Mouse (Mus musculus) liver (tissue): ENCODE measurements around the gene Ddx23.
A peak's percentile ranks its signal among the peaks of the same experiment; 100 is the strongest.

Source experiments
- DNase-seq: peaks from one replicate; pipeline ENCODE4 v3.0.0-alpha.2; 2020; ENCODE audit warnings: mixed read lengths

The Ddx23 gene

GRCm38 (mm10) chr15:98631493-98631892 is 31.2 kb downstream of the Ddx23 start:
- peak; percentile 77 for DNase-seq

DNA sequence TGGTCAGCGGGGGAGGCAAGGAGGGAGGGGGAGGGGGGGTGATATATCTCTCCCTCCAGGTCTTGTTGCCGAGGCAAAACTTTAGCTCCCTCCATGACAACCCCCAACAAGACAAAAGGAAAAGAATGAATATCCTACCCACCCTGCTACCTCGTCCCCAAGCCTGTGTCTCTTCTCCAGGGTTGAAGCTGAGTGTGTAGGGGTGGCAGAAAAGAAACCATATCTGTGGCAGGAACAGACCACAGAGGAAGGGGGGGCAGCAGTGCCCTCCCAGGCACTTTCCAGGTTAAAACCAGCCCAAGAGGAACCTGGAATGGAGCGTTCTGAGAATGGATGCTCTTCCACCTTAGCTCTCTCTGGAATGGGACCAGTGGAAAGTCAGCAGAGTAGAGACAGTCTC is 32.2 kb downstream of the Ddx23 start, which contains the start of gene Cacnb3:
TSS of gene Cacnb3 (plus strand) at position 301 of the 400 bp plus-strand sequence.
- DNase-seq, result no peak

- no peak for DNase-seq
Observed at GRCm38 (mm10) chr15:98629464-98629863, 33.2 kb downstream of the Ddx23 start.

GRCm38 (mm10) chr15:98628589-98629254 is 34.0 kb downstream of the Ddx23 start:
- no peak for DNase-seq

DNA sequence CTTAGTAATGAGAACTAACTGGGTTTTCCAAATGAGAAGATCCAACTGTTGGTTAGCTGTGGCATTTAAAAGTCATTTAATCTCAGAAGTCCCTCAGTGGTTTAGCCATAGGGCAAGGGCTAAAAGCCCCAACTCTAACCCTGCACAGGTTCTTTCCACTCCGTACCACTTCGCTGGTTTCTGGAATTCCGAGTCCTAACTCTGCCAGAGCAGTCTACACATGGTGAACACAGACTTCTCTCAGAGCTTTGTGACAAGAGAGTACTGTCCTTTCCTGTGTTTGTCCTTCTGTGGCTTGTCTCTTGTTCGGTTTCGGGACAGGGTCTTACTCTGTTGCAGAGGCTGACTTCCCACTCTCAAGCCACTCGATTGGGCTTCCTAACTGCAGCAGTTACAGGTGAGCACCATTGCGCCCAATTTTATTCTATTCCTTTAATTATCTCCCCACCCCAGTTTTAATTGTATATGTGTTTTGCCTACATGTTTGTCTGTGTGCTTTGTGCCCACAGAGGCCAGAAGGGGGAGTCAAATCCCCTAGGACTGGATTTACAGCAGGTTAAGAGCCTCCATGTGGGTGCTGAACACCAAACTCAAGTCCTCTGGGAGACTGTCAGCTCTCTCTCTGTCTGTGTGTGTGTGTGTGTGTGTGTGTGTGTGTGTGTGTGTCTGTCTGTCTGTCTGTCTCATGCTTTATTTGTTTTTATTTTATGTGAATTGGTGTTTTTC is 36.0 kb downstream of the Ddx23 start:
- DNase-seq, result no peak

DNA sequence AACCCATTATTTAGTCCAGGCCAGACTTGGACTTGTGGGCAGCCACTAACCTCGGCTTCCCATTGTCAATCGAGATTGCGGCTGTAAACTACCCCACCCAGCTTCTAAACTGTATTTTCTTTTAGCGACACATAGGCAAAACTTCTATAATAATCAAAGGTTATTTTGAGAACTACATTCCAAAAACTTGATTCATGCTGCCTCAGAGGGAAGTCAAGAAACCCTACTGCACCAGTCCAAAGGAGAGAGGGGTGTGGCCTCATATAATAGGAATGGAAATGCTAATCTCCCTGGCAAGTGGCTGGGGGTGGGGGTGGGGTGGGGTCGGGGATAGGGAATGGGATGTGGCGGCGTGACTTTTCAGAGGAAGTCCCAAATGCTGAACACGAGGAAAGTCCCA is 36.6 kb downstream of the Ddx23 start:
- DNase-seq, result no peak

GRCm38 (mm10) chr15:98623361-98623821 is 39.3 kb downstream of the Ddx23 start:
- no peak for DNase-seq

DNA sequence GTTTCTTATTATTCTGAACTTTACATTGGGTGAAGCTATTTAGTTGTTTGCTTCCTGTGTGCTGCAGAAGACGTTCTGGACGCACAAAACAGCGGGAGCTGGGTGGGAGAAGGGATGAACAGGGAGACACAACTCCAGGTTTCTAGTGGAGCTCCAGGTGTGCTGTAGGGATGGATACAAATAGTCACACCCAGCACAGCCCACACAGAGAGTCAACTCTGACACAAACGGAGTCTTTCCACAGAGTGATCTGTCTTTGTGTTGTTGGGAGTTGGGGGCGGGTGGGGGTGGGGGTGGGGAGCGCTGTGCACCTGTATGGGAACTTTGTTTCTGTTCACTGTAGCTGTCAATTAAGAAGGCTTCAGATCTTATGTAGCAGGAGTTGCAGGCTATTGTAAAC is 40.0 kb downstream of the Ddx23 start:
- DNase-seq, result no peak

- DNase-seq, result no peak
Observed at GRCm38 (mm10) chr15:98622199-98622598, 40.5 kb downstream of the Ddx23 start.

GRCm38 (mm10) chr15:98617176-98617537 is 45.5 kb downstream of the Ddx23 start:
- DNase-seq, result peak; percentile 79

DNA sequence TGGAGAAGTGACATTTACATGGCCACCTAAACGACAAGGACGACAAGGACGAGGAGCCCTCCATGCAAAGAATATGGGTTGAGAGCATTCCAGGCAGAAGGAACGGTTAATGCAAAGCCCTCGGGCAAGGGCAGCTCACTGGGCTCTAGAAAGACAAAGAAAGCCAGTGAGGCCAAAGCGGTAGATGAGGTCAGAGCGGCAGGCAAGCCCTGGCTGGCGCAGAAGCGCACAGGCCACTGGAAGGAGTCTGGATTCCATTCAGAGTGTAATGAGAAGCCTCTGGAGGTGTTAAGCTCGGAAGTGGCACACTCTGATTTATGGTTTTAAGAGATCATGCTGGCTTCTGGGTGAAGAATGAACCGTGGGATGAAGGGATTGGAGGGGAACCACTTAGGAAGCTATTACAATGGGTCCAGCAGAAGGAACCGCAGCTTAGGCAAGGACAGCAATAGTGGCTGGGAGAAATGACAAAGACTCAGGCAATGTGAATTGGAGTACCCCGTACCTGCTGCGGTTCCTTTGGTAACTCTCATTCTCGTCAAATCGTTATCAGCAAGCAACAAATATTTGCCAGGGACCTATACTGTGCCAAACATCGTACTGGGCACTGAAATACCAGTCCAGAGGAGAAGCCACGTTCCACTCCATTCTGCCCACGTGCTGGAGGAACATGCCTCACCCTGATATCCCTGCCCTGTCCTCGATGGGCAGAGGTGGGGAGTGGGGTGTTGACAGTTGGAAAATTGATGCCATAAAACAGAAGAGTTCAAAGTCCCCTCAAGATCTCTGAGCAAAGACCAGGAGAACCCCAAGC is 46.1 kb downstream of the Ddx23 start:
- DNase-seq, result no peak

- no peak for DNase-seq
Observed at GRCm38 (mm10) chr15:98615751-98616150, 46.9 kb downstream of the Ddx23 start.

DNA sequence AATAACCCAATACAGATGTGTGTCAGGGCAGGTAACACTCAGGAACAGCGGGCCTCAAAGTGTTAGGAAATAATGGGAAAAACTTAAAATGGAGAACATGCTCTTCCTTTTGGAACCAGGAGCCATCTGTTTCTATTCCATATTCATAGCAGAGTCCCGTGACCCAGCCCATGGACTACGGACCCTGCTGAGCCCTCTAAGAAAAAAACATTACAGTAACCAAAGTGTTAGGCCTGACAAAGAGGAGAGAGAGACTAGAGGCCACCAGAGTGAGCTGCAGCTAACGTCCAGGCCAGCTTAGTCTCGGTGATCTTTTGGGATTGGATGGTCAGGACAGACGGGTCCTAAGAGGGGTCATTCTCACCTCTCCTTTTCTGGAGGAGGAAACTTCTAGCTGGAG is 47.7 kb downstream of the Ddx23 start:
- DNase-seq, result no peak

DNA sequence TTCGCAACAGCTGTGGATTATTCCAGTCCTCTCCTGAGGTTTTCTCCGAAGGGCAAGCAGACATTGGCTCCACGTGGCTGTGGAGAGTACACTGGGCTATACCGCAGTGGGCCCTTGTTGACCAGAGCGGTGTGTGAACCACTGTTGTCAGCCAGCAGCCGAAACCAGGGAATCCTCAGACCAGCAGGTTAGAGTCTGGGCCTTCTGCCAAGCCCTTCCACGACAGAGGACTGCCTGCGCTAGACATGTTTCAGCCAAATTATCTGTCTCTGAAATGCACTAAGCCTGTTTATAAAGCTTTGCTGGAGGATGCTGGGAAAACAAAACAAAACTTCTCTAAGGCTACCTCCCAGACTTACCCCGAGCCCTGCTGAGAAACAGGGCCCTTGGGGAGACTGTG is 48.1 kb downstream of the Ddx23 start:
- DNase-seq, result no peak

DNA sequence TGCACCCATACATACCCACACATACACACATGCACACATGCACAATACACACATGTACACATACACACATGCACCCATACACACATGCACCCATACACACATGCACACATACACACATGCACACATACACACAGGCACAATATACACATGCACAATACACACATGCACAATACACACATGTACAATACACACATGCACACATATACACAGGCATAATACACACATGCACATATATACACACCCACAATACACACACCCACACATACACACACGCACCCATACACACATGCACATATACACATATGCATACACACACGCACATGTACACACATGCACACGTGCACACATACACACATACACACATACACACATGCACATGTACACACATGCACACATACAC is 50.5 kb downstream of the Ddx23 start:
- DNase-seq, result no peak

GRCm38 (mm10) chr15:98610131-98610633 is 52.5 kb downstream of the Ddx23 start:
- peak; percentile 63 for DNase-seq

DNA sequence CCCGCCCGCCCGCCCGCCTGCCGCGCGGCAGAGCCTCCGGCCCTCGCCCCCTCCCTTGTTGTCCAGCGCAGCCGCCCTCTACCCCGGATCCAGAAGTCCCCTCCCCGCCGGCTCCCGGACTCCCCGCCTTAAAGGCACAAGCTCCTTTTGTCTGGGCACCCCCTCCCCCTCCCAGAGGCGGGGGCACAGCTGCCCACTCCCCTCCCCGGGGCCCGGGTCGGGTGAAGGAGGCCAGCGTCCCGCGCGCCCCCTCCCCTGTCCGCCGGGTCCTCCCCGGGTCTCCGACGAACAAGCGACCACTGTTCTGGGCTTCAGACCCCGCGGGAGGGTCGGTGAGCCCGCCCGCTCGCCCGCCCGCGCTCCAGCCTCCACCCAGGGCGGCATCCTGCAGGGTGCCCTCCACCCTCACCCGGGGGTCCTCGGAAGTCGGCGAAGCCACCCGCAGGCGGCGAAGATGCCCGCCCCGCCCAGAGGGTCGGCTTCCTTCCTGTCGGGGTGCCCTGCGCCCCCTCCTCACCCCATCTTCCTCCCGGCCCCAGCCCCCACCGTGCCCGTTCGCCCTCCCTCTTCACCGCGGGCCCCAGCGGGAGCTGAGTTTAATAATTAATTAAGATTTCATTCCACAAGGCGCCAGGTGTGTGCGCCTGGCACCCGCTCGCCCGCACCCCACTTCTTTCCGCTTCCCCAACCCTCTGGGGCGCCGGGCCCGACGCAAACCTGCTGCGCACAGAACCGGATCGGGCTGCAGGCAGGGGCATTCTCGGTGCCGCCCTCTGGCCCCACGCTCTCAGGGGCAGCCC is 53.2 kb downstream of the Ddx23 start, which contains the start of gene Adcy6:
TSS of gene Adcy6 (minus strand) at position 746 of the 800 bp plus-strand sequence.
- peak; percentile 80 for DNase-seq

- peak; percentile 64 for DNase-seq
Observed at GRCm38 (mm10) chr15:98608784-98609250, 53.9 kb downstream of the Ddx23 start.

DNA sequence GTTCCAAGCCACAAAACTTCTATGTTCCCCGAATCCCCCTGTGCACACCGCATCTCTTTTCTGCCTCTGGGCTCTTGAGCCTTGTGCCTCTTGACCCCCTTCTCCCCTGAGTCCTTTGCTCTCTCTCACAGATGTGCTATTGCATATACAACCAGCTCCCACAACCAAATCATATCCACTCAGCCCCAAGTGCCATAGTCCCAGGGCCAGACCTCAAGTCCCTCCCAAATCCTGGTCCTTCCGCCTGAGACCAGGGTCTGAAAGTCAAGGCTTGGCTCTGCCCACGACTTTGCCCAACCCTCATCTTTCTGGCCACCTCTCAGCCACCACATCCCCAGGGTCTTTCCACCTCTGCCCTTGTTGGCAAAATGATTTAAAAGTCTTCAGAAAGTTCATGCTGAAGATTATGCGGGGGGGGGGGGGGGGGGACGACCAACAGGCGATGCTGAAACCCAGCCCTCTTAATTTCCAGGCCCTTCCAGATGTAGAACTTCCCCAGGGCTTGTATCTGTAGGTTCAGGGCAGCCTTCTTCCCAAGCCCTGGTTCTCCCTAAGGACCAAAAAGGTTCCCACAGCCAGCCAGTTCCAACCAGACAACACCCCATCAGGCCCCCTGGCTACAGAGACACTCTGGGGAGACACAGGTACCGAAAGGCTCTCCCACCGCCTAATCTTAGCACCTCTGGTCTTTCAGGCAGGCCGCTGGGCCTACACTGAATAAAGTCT is 54.5 kb downstream of the Ddx23 start:
- no peak for DNase-seq

DNA sequence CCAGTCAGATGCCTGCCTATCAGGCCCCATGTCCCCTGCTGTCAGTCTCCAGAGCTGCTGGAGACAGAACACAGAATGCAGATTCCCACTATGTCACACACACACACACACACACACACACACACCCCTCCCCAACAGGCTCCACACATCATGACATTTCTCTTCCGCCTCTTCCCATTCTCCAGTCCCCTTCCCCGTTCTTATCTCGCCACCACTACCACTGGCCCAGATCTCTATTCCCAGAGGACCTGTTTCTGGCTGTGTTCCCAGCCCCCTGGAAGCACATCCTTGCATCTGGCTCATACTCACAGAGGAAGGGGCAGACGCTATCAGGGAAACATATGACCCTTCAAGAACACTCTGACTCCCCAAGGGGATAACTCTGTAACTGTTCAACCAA is 55.1 kb downstream of the Ddx23 start:
- DNase-seq, result peak; percentile 56

GRCm38 (mm10) chr15:98606739-98607138 is 56.0 kb downstream of the Ddx23 start:
- peak; percentile 41 for DNase-seq
